Mouse (Mus musculus): ENCODE results near the gene Olfr1226.
"Not testable (repeated sequence)": the region's sequence is repeated elsewhere in the genome, so short reads cannot be mapped to it uniquely, and the experiment has no call there.

Olfr1226 gene

DNA sequence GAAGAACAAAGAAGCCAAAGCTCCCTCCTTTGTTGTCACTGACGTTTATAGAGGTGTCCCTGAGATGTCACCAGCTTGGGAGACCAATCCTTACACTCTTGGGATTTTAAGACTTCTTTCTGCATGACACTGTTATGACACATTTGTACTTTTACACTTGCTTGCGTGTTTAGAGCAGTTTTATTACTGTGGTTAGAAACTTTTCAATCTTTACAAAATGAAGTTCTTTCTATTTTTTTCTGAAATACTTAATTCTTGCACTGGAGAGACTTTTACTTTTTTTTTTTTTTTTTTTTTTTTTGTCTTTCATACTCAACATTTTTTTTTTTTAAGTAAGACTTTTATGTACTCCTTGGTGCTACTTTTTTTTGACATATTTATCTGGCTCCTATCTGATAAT, at the start of gene Olfr1226:
TSS of gene Olfr1226 (minus strand) at position 101 of the 400 bp plus-strand sequence.
- DNase-seq (ENCODE audit: low spot score), result no peak

DNA sequence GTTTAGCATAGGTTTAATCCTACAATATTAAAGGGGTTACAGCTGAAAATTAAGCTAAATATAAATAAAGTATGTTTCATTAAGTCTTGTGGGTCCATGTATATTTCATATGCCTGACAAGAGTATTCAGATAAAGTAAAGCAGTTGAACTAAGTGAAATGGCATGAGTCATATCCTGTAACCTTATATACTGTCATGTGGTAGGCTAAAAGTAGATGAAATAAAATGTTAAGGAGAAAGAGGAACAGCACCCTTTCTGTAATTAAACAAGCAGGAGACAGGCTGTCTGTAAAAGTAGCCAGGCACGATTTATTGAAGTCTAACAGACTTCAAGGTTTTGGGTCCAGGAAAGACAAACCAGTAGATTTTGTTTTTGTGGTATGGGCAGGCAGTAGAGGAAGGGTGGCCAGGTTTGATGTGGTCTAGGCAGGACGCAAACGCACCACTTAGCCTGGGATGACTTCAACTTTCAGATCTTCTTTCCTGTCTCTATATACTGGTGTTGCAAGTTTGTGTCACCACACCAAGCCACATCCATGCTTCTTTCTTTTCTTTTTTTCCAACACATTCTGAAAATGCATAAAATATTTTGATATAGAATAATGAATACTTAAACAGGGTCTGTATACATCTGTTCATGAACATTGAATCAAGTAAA, 3.4 kb downstream of the Olfr1226 start:
- no peak for DNase-seq (ENCODE audit: low spot score)

DNA sequence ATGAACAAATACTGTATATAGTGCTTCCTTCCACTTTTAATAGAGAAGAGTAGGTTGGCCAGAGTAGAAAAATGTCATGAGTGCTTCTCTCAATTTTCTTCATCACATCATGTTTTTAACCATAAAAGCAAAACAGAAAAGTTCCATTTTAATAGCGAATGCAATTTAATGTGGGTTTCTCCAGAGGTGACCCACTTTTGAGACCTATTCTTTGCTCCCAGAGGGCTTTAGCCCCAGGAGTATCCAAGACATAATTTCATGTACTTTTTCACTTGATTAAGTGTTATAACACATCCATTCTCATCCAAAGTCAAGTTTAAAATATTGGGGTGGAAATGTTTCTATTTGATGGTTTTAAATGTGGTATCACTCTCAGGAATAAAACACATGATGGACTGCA, 25.3 kb downstream of the Olfr1226 start, which contains the start of gene Olfr1225:
TSS of gene Olfr1225 (minus strand) at position 101 of the 400 bp plus-strand sequence.
- no peak for DNase-seq (ENCODE audit: low spot score)

DNA sequence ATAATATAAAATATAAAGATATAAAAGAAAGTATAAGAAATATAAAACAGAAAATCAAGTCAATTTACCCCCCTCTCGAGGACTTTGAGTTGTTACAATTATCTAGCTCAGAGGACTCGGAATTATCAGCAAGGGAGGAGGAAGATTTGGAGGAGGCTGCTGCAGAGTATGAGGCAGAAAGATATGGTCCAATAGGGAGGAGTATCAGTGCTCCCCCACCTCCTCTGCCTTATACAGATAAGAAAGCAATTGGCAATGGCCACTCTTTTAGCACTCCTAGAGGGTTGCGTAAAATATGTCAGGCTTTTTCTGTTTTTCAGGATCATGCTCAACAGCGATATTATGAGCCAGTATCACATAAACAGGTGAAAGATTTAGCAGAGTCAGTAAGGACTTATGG, 35.1 kb downstream of the Olfr1226 start:
- not testable (repeated sequence) for DNase-seq (ENCODE audit: low spot score)

DNA sequence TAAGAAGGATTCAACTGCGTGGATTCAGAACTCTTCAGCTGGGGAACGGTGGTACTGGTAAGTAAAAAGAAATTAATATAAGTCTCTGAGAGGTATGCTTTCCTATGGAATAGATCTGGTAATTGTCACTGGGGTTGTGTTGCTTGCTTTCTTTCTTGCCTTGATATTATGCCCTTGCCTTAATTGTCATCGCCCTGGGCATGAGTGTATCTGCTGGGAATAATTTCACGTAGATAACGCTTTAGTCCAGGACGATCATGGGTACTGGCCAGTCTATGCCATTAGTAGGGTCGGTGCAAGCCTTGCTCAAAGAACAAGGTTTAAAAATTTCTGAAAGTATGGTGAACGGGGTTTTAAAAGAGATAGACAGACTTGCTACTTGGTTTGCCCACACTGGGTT, 35.9 kb downstream of the Olfr1226 start, which contains the start of gene Olfr1224-ps1:
TSS of gene Olfr1224-ps1 (minus strand) at position 101 of the 400 bp plus-strand sequence.
- not testable (repeated sequence) for DNase-seq (ENCODE audit: low spot score)

DNA sequence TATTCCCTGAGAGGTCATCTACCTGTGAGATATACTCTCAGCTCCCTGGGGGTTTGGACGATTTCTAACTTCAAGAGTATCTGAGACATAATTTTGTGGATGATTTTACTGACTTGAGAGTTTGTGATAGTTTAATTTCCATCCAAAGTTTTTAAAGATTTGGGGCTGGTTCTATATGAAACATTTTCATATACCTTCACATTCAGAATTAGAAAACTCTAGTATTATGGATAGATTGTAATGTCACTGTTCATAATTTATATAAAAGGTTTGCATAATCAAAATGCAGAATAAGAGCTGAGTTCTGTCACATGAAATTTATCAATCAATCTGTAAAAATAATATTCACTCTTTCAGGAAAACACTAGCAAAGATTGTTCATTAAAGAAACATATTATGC, 48.4 kb downstream of the Olfr1226 start, which contains the start of gene Olfr1223:
TSS of gene Olfr1223 (minus strand) at position 101 of the 400 bp plus-strand sequence.
- DNase-seq (ENCODE audit: low spot score), result no peak
